Mouse (Mus musculus) lung, embryonic 15.5 days (tissue): ENCODE results near the gene Fam192a. TPM values are rescaled to one million over a fixed set of nuclear protein-coding genes. Genes with fewer than 3 reads are reported as not detected.
A peak's percentile ranks its signal among the peaks of the same experiment; 100 is the strongest.

Source experiments
- ATAC-seq: fragments of 200-750 bp; cut with Nextera tagmentation; 2 replicates; pipeline ENCODE4 v1.8.0; 2017; ENCODE audit warnings: moderate number of reproducible peaks, borderline replicate concordance; ENCODE audit not compliant: low FRiP score, low TSS enrichment; ENCODE audit errors: extremely low read depth
- H3K27ac ChIP-seq: fragments of 300-500 bp; sonication (generic); 2 replicates; pipeline ENCODE4 v1.5.1; 2015; ENCODE audit warnings: moderate library complexity, mild to moderate bottlenecking, inconsistent platforms
- H3K27me3 ChIP-seq: fragments of 300-500 bp; sonication (generic); 2 replicates; pipeline ENCODE4 v1.6.1; 2015; ENCODE audit warnings: inconsistent platforms
- H3K36me3 ChIP-seq: fragments of 300-500 bp; sonication (generic); 2 replicates; pipeline ENCODE4 v1.6.1; 2015; ENCODE audit warnings: inconsistent platforms
- H3K4me1 ChIP-seq: fragments of 300-500 bp; sonication (generic); 2 replicates; pipeline ENCODE4 v1.6.1; 2015; ENCODE audit warnings: inconsistent platforms
- H3K4me2 ChIP-seq: fragments of 300-500 bp; sonication (generic); 2 replicates; pipeline ENCODE4 v1.6.1; 2015; ENCODE audit warnings: inconsistent platforms, mild to moderate bottlenecking, moderate library complexity
- H3K4me3 ChIP-seq: fragments of 300-500 bp; sonication (generic); 2 replicates; pipeline ENCODE4 v1.5.1; 2015; ENCODE audit warnings: mild to moderate bottlenecking, inconsistent platforms
- H3K9ac ChIP-seq: fragments of 300-500 bp; sonication (generic); 2 replicates; pipeline ENCODE4 v1.6.1; 2015; ENCODE audit warnings: inconsistent platforms
- H3K9me3 ChIP-seq: fragments of 300-500 bp; sonication (generic); 2 replicates; pipeline ENCODE4 v1.6.1; 2016; ENCODE audit warnings: inconsistent platforms
- WGBS: fragments of 180-500 bp; shearing (Covaris S2); methylation state at CpG from one replicate; pipeline ENCODE4 v1.1.7; 2015; 5-methylcytosine and 5-hydroxymethylcytosine counted together
- polyA plus RNA-seq: library from polyadenylated mRNA; unstranded; fragments of >200 nt; fragmentation: Nextera tagmentation; extraction: Ambion mirVana; gene quantifications from 2 replicates; pipeline ENCODE4 v1.2.1, GENCODE M21; 2015

Fam192a gene
- polyA plus RNA-seq, 1 experiment from 2014 or later: 55.4 TPM

GRCm38 (mm10) chr8:94567159-94567849, 34.5 kb downstream of the Fam192a start:
- Histone ChIP-seq H3K4me1 (peaks cover 3% of the 10 kb centered on the region; the same call in 1 of the 2 replicates), H3K27ac (no peak overlapping the region), H3K27me3 (no peaks in the 10 kb centered on the region), H3K9ac (no peak overlapping the region), H3K4me2 (no peak overlapping the region), H3K36me3 (0 out of 2 replicates have a peak, but pooled peaks cover 5% of the 10 kb centered on the region), H3K9me3 (no peaks in the 10 kb centered on the region), H3K4me3 (no peak overlapping the region)
- 66% methylated on average over 8 of the region's 8 CpGs for WGBS
- ATAC-seq: no peak

- no peak for ATAC-seq
- no peak overlapping the region for H3K27ac ChIP-seq
Measured at GRCm38 (mm10) chr8:94566446-94567158, 35.2 kb downstream of the Fam192a start.

GRCm38 (mm10) chr8:94566033-94566432, 35.8 kb downstream of the Fam192a start:
- no peaks in the 10 kb centered on the region for H3K9me3 ChIP-seq
- WGBS: 67% methylated on average over 6 of the region's 6 CpGs
- H3K4me2 ChIP-seq: no peak overlapping the region
- H3K4me1 ChIP-seq: peaks cover 3% of the 10 kb centered on the region; the same call in 1 of the 2 replicates
- H3K36me3 ChIP-seq: 0 out of 2 replicates have a peak, but pooled peaks cover 2% of the 10 kb centered on the region
- H3K4me3 ChIP-seq: no peak overlapping the region
- no peak overlapping the region for H3K27ac ChIP-seq
- H3K9ac ChIP-seq: no peak overlapping the region
- ATAC-seq: no peak
- H3K27me3 ChIP-seq: no peaks in the 10 kb centered on the region

More at GRCm38 (mm10) chr8:94566446-94567158, 35.2 kb downstream of the Fam192a start:
- Histone ChIP-seq H3K4me2 (no peak overlapping the region), H3K36me3 (0 out of 2 replicates have a peak, but pooled peaks cover 3% of the 10 kb centered on the region), H3K4me1 (peaks cover 3% of the 10 kb centered on the region; the same call in 1 of the 2 replicates), H3K9me3 (no peaks in the 10 kb centered on the region), H3K4me3 (no peak overlapping the region), H3K27me3 (no peaks in the 10 kb centered on the region), H3K9ac (no peak overlapping the region)
- 49% methylated on average over 15 of the region's 15 CpGs for whole genome bisulfite sequencing

GRCm38 (mm10) chr8:94564421-94564820, 37.4 kb downstream of the Fam192a start:
- no peak overlapping the region for H3K27ac ChIP-seq
- H3K9me3 ChIP-seq: no peaks in the 10 kb centered on the region
- no peaks in the 10 kb centered on the region for H3K27me3 ChIP-seq
- no peak for ATAC-seq
- H3K4me2 ChIP-seq: no peak overlapping the region
- peaks cover 3% of the 10 kb centered on the region; the same call in 1 of the 2 replicates for H3K4me1 ChIP-seq
- H3K4me3 ChIP-seq: no peak overlapping the region
- no peaks in the 10 kb centered on the region for H3K36me3 ChIP-seq
- no peak overlapping the region for H3K9ac ChIP-seq

GRCm38 (mm10) chr8:94561256-94561655, 40.5 kb downstream of the Fam192a start:
- no peak overlapping the region for H3K9ac ChIP-seq
- no peaks in the 10 kb centered on the region for H3K4me1 ChIP-seq
- no peak for ATAC-seq
- no peak overlapping the region for H3K4me2 ChIP-seq
- H3K27me3 ChIP-seq: no peaks in the 10 kb centered on the region
- no peak overlapping the region for H3K4me3 ChIP-seq
- no peak overlapping the region for H3K27ac ChIP-seq
- H3K9me3 ChIP-seq: no peaks in the 10 kb centered on the region
- WGBS: 45% methylated on average over 5 of the region's 5 CpGs
- no peaks in the 10 kb centered on the region for H3K36me3 ChIP-seq

GRCm38 (mm10) chr8:94557281-94557680, 44.5 kb downstream of the Fam192a start:
- Histone ChIP-seq H3K9me3 (no peaks in the 10 kb centered on the region), H3K9ac (no peak overlapping the region), H3K36me3 (no peaks in the 10 kb centered on the region), H3K4me1 (no peaks in the 10 kb centered on the region), H3K4me2 (no peak overlapping the region), H3K4me3 (no peak overlapping the region), H3K27ac (no peak overlapping the region), H3K27me3 (no peaks in the 10 kb centered on the region)
- ATAC-seq: no peak
- 51% methylated on average over 3 of the region's 3 CpGs for WGBS

- H3K4me1 ChIP-seq: no peaks in the 10 kb centered on the region
- ATAC-seq: no peak
- H3K9me3 ChIP-seq: no peaks in the 10 kb centered on the region
Measured at GRCm38 (mm10) chr8:94552696-94553095, 49.1 kb downstream of the Fam192a start.

GRCm38 (mm10) chr8:94551471-94552422, 50.0 kb downstream of the Fam192a start:
- Histone ChIP-seq H3K27ac (no peak overlapping the region), H3K4me1 (no peaks in the 10 kb centered on the region), H3K9ac (no peak overlapping the region), H3K4me2 (no peak overlapping the region), H3K4me3 (no peak overlapping the region), H3K27me3 (no peaks in the 10 kb centered on the region), H3K36me3 (no peaks in the 10 kb centered on the region), H3K9me3 (no peaks in the 10 kb centered on the region)
- 54% methylated on average over 17 of the region's 17 CpGs for WGBS
- ATAC-seq: 0 out of 2 replicates have a peak, but pooled peaks have one; percentile 5

More at GRCm38 (mm10) chr8:94552696-94553095, 49.1 kb downstream of the Fam192a start:
- Histone ChIP-seq H3K27ac (no peak overlapping the region), H3K36me3 (no peaks in the 10 kb centered on the region), H3K27me3 (no peaks in the 10 kb centered on the region), H3K4me3 (no peak overlapping the region), H3K9ac (no peak overlapping the region), H3K4me2 (no peak overlapping the region)
- WGBS: 81% methylated on average over 2 of the region's 2 CpGs

GRCm38 (mm10) chr8:94549998-94550397, 51.8 kb downstream of the Fam192a start:
- no peak overlapping the region for H3K9ac ChIP-seq
- H3K27me3 ChIP-seq: no peaks in the 10 kb centered on the region
- H3K4me3 ChIP-seq: no peak overlapping the region
- H3K9me3 ChIP-seq: no peaks in the 10 kb centered on the region
- no peak overlapping the region for H3K27ac ChIP-seq
- H3K4me2 ChIP-seq: no peak overlapping the region
- no peak for ATAC-seq
- H3K4me1 ChIP-seq: no peaks in the 10 kb centered on the region
- no peaks in the 10 kb centered on the region for H3K36me3 ChIP-seq
- 72% methylated on average over 5 of the region's 5 CpGs for WGBS

- no peak overlapping the region for H3K4me3 ChIP-seq
- no peak overlapping the region for H3K27ac ChIP-seq
- H3K27me3 ChIP-seq: no peaks in the 10 kb centered on the region
- H3K4me2 ChIP-seq: no peak overlapping the region
- no peaks in the 10 kb centered on the region for H3K9me3 ChIP-seq
- no peaks in the 10 kb centered on the region for H3K36me3 ChIP-seq
- H3K9ac ChIP-seq: no peak overlapping the region
- no peaks in the 10 kb centered on the region for H3K4me1 ChIP-seq
- WGBS: 57% methylated on average over 5 of the region's 5 CpGs
- ATAC-seq: no peak
Measured at GRCm38 (mm10) chr8:94549482-94549881, 52.3 kb downstream of the Fam192a start.

- 76% methylated on average over 5 of the region's 5 CpGs for WGBS
- no peaks in the 10 kb centered on the region for H3K36me3 ChIP-seq
- no peak overlapping the region for H3K9ac ChIP-seq
- no peak overlapping the region for H3K4me3 ChIP-seq
- no peak for ATAC-seq
- H3K27ac ChIP-seq: no peak overlapping the region
- no peaks in the 10 kb centered on the region for H3K4me1 ChIP-seq
- H3K27me3 ChIP-seq: no peaks in the 10 kb centered on the region
- no peaks in the 10 kb centered on the region for H3K9me3 ChIP-seq
- no peak overlapping the region for H3K4me2 ChIP-seq
Measured at GRCm38 (mm10) chr8:94549041-94549440, 52.8 kb downstream of the Fam192a start.
